Mouse (Mus musculus) left cerebral cortex, postnatal 14 days (tissue): ENCODE measurements around the gene Fkbp1b. TPM values are rescaled to one million over a fixed set of nuclear protein-coding genes. Genes with fewer than 3 reads are reported as not detected.
A peak's percentile ranks its signal among the peaks of the same experiment; 100 is the strongest.
"Not testable (repeated sequence)": the region's sequence is repeated elsewhere in the genome, so short reads cannot be mapped to it uniquely, and the experiment has no call there.

ENCODE experiments used
- DNase-seq, 2 experiments: peaks; one replicate each; pipeline ENCODE4 v3.0.0; 2021 to 2022; ENCODE audit warnings: low spot score in 2 of 2, mixed read lengths in 1 of 2
- intact Hi-C: fragments of 180-260 bp; cut with DNase I; formaldehyde crosslinking; loops from one replicate; pipeline ENCODE4 v1.15.1; 2025
- long read RNA-seq, 2 experiments: library from polyadenylated mRNA; stranded (forward); transcript quantifications; one replicate each; pipeline ENCODE4 v2.0.0; 2021
- total RNA-seq, 2 experiments: library from RNA; stranded (reverse); gene quantifications; 2 replicates each; pipeline ENCODE4 v1.2.3; 2021

Gene Fkbp1b
- 10 to 100 TPM; 63.5 to 91.4 TPM for total RNA-seq
- long read RNA-seq, experiment 1, transcript Fkbp1b-201 (4 exons, 976 nt): major isoform, 33 of 55 reads
- long read RNA-seq, experiment 1, transcript Fkbp1b-202 (4 exons, 246 nt): minor isoform, 10 of 55 reads
- long read RNA-seq, experiment 1, partial matches to known transcripts: 0 of 55 reads
- long read RNA-seq, experiment 1, other reads (novel, unspliced or antisense): 12 of 55 reads
- long read RNA-seq, experiment 2, transcript Fkbp1b-202 (4 exons, 246 nt): minor isoform, 6 of 54 reads
- long read RNA-seq, experiment 2, transcript Fkbp1b-201 (4 exons, 976 nt): major isoform, 33 of 54 reads
- long read RNA-seq, experiment 2, partial matches to known transcripts: 0 of 54 reads
- long read RNA-seq, experiment 2, other reads (novel, unspliced or antisense): 15 of 54 reads

DNA sequence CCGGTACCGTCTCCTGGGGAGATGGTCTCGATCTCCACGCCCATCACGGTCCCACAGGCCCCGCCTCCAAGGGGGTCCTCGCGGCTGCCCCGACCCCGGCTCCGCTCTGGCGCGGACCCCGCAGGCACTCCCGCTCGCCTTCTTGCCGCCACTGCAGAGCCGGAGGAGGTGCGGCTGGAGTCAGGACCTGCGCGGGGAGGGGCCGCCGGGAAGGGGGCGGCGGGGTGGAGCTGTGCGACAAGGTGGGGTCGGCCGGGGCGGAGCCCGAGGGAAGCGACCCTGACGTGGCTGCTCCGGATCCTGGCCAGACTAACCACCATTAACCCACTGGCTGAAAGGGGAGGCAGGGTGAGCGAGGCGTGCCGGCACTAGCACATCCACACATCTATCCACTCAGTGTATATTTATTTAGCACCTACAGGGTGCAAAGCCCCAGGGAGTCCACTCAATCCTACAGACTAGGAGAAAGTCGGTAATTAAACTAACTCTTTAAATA lies at the start of gene Fkbp1b:
Fkbp1b (minus strand) TSS at position 200 of the 496 bp plus-strand sequence.
- intact Hi-C loops: loop anchor here (5.0 kb wide), 1 partner anchor 76 kb away; the partner anchor contains the start of gene Atad2b
- DNase-seq: peak in 1 of 2 experiments; percentile 38

DNA sequence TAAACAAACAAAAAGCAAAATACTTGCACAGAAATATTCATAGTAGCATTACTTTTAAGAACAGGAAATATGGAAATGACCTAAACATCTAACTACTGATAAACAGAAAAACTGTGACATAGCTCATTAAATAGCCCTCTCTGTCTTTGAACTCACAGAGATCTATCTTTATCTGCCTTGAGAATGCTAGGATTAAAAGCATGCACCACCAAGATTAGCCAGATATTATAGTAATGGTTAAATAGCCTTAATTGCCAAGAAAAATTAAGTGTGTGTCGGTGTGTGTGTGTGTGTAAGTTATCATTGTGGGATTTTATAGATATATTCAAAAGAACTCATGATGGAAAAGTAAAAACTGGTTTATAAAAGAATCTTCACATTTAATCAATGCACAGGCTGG lies 48.5 kb upstream of the Fkbp1b start:
- intact Hi-C loops: no loop called here
- DNase-seq: no peak

- intact Hi-C loops: no loop called here
- no peak for DNase-seq
Measured at GRCm38 (mm10) chr12:4889251-4889650, 47.9 kb upstream of the Fkbp1b start.

- no peak for DNase-seq
- intact Hi-C loops: no loop called here
Measured at GRCm38 (mm10) chr12:4888739-4889138, 47.3 kb upstream of the Fkbp1b start.

DNA sequence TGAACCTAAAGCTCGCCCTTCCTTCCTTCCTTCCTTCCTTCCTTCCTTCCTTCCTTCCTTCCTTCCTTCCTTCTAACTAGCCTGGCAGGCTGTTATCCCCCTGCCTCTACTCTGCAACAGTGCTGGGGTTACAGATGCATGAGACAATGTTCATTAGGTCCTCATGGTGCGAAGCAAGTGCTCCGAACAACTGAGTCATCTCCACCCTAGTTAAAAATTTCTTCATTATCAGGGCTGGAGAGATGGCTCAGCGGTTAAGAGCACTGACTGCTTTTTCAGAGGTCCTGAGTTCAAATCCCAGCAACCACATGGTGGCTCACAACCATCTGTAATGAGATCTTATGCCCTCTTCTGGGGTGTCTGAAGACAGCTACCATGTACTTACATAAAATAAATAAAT lies 45.2 kb upstream of the Fkbp1b start:
- DNase-seq, intact Hi-C loops: not testable (repeated sequence)

DNA sequence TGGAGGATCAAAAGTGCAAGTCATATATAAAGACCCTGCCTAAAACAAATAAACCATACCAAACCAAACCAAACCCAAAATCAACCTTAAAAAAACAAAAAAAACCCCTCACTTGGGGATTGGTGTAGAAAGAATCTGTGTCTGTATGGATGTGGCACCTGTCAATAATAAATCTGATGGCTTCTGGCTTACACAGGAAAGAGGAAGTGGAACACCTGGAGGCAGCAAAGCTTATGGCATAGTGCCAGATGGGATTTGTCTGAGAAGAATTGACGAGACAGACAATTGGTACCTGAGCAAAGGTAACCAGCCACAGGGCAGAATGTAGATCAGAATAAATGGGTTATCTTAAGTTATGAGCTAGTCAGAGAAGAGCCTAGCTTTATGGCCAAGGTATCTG lies 43.7 kb upstream of the Fkbp1b start:
- no peak for DNase-seq
- intact Hi-C loops: no loop called here

- intact Hi-C loops: no loop called here
- no peak for DNase-seq
Measured at GRCm38 (mm10) chr12:4882086-4882485, 40.7 kb upstream of the Fkbp1b start.

- intact Hi-C loops: loop anchor here (10.0 kb wide), 1 partner anchor 96 kb away; no protein-coding TSS in a partner anchor
- DNase-seq: peak in 1 of 2 experiments; percentile 17
Measured at GRCm38 (mm10) chr12:4879048-4879447, 37.7 kb upstream of the Fkbp1b start.

GRCm38 (mm10) chr12:4878296-4878783 lies 36.9 kb upstream of the Fkbp1b start:
- intact Hi-C loops: loop anchor here (10.0 kb wide), 1 partner anchor 96 kb away; no protein-coding TSS in a partner anchor
- no peak for DNase-seq

DNA sequence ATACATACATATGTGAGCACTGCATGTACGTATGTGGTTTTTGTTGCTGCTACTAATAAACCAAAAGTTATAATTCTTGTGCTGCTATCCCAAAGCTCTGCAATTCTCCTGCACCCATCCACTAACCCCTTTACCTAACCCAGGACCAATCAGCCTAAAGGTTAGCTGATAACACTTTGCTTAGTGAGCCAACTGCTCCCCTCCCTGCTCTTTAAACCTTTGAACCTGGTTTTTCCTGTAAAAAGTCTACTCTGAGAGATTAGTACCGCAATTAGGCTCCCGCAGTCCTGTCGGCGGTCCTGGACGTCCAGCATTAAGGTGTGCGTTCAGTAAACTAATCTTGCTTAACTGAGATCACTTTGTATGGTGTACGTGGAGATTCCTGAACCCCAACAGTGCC lies 34.2 kb upstream of the Fkbp1b start:
- intact Hi-C loops: loop anchor here (10.0 kb wide), 1 partner anchor 99 kb away; no protein-coding TSS in a partner anchor
- DNase-seq: no peak

- intact Hi-C loops: loop anchor here (10.0 kb wide), 1 partner anchor 100 kb away; no protein-coding TSS in a partner anchor
- peak; percentile 40 to 41 for DNase-seq
Measured at GRCm38 (mm10) chr12:4874161-4874927, 33.0 kb upstream of the Fkbp1b start, which contains the start of gene Mfsd2b. Mfsd2b (minus strand) TSS chr12:4874359.

GRCm38 (mm10) chr12:4873531-4873930 lies 32.1 kb upstream of the Fkbp1b start:
- no peak for DNase-seq
- intact Hi-C loops: loop anchor here (10.0 kb wide), 1 partner anchor 101 kb away; no protein-coding TSS in a partner anchor

- DNase-seq: no peak
- intact Hi-C loops: loop anchor here (10.0 kb wide), 1 partner anchor 102 kb away; no protein-coding TSS in a partner anchor
Measured at GRCm38 (mm10) chr12:4872983-4873477, 31.6 kb upstream of the Fkbp1b start.

GRCm38 (mm10) chr12:4872273-4872672 lies 30.9 kb upstream of the Fkbp1b start:
- intact Hi-C loops: loop anchor here (10.0 kb wide), 1 partner anchor 103 kb away; no protein-coding TSS in a partner anchor
- DNase-seq: no peak

- intact Hi-C loops: loop anchor here (10.0 kb wide), 1 partner anchor 104 kb away; no protein-coding TSS in a partner anchor
- DNase-seq: no peak
Measured at GRCm38 (mm10) chr12:4871260-4871659, 29.9 kb upstream of the Fkbp1b start.

DNA sequence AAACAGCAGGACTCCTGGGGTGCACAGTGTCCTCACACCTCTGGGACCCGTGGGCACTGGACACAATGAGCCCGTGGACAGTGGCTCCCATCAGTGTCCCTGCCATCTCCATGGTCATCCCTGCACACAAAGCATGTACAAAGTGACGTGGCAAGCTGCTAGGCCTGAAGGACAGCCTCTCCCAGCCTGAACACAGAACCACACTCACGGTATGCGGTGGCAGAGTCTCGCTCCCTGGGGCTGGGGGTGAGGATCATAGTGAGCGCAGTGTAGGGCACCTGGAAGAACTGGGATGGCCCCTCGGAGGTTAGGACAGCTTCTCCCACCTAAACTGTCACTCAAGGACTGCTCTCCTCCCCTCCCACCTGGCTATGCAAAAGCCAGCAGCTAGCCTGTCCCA lies 27.5 kb upstream of the Fkbp1b start:
- intact Hi-C loops: no loop called here
- DNase-seq: no peak

DNA sequence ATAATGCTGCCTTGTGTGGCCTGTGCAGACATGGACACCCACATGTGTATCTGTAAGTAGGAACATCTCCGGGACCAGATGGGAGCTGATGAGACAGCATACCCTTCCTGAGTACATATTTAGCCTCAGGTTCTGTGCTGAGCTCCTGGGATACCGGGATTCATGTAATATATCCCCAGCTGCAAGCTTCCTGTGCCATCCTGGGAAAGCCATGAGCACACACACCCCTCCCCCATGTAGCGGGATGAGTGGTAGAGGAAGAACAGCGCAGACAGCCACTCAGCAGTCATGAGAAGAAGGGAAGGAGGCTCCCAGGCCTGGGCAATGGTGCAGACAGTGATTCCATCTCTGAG lies 22.9 kb upstream of the Fkbp1b start:
- peak; percentile 53 to 64 for DNase-seq
- intact Hi-C loops: no loop called here

- DNase-seq: no peak
- intact Hi-C loops: no loop called here
Measured at GRCm38 (mm10) chr12:4863654-4864337, 22.4 kb upstream of the Fkbp1b start.

- intact Hi-C loops: no loop called here
- no peak for DNase-seq
Measured at GRCm38 (mm10) chr12:4862672-4863071, 21.3 kb upstream of the Fkbp1b start.
